Mouse (Mus musculus) heart, postnatal 10 days (tissue): ENCODE results near the gene Cluh. TPM values are rescaled to one million over a fixed set of nuclear protein-coding genes. Genes with fewer than 3 reads are reported as not detected.

Experiments used
- DNase-seq, 2 experiments: peaks; one replicate each; pipeline ENCODE4 v3.0.0; 2021
- intact Hi-C: fragments of 180-260 bp; cut with DNase I; formaldehyde crosslinking; loops from one replicate; pipeline ENCODE4 v1.15.1; 2025
- total RNA-seq, 2 experiments: library from RNA; stranded (reverse); gene quantifications; 2 replicates each; pipeline ENCODE4 v1.2.3; 2021

The Cluh gene
- 100 to 1,000 TPM; 234 to 237 TPM for total RNA-seq

GRCm38 (mm10) chr11:74649095-74649646 is at the start of gene Cluh:
Gene Cluh, plus strand, starts transcription at chr11:74649495.
- intact Hi-C loops = no loop called here

DNA sequence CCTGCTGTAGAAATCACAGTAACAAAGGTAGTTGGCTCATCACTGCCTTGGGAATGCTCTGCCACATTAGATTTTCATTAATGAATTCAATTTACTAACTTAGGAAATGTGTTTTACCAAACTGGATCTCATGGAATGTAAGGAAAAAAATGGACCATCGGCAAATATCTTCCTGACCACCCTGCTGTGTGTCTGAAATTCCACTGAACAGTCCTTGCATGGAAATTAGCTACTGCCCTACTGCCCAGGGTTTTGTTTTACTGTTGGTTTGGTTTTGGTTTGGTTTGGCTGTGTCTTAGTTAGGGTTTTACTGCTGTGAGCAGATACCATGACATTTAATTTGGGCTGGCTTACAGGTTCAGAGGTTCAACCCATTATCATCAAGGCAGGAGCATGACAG is 47.0 kb upstream of the Cluh start:
- DNase-seq = no peak
- intact Hi-C loops = no loop called here

More at GRCm38 (mm10) chr11:74649095-74649646, at the start of gene Cluh:
- DNase-seq = peak; percentile 99

DNA sequence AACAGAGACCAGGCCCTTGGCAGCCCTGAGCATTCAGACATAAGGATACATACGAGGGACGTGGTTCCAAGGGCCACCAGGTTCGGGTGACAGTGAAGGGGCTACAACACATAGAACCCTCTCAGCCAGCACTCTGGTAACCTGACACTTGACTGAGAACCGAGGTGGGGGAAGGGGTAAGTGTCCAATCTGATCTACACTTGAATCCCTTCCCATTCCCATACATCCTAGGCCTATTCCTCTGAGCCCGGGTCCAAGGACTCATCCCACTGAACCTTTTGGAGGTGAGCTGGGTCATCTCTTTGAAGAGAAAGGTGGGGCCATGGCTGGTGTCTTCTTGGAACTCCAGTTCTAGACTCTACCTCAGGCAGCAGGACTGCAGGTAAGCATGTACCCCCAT is 39.2 kb upstream of the Cluh start:
- no peak for DNase-seq
- intact Hi-C loops = no loop called here

DNA sequence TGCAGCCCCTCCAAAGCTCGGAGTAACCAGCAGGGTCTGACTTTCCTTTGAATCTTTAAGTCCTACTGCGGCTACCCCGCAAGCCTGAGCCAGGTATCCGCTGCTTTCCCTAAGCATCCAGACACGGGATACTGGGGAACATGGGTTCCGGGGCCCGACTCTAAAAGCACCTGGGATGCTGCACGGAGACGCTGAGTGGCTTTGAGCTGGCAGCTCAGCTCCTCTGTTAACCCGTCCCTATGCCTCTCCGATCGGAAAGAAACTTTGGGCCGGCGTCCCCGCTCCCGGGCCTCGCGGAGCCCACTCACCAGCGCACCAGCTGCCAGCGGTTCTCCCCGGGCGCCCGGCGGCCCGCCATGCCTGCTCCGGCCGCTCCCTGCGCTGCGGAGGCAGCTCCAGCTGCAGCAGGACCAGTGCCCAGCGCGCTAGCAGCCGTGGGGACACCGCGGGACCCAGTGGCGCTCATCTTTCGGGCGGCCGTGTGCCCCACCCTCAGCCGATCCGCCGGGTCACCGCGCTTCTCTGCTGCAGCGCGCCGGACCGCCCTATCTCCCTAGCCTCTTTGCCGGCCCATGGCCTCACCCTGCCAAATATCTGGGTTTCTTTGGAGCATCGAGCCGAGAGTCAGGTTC is 38.6 kb upstream of the Cluh start, which contains the start of gene Rap1gap2:
TSS of gene Rap1gap2 (minus strand) at position 371 of the 632 bp plus-strand sequence.
- DNase-seq = peak; percentile 16 to 19
- intact Hi-C loops = no loop called here

GRCm38 (mm10) chr11:74611437-74611836 is 37.9 kb upstream of the Cluh start:
- DNase-seq = no peak
- intact Hi-C loops = no loop called here

DNA sequence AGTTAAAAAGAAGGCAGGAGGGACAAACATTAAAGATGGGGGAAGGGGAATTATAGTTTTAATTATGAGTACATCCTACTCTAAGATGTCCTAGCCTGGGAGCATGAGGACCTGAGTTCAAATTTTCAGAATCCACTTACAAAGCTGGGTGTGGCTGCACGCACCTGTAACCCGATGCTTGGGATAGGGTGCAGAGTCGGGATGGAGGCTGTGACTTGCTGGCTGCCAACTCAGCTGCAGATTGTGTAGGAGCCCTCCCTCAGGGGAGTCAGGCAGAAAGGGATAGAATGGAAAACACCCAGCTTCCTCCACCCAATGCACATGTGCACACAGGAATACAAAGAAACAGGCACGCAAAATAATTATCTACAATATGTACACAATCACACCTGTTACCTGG is 35.9 kb upstream of the Cluh start:
- intact Hi-C loops = no loop called here
- DNase-seq = no peak

DNA sequence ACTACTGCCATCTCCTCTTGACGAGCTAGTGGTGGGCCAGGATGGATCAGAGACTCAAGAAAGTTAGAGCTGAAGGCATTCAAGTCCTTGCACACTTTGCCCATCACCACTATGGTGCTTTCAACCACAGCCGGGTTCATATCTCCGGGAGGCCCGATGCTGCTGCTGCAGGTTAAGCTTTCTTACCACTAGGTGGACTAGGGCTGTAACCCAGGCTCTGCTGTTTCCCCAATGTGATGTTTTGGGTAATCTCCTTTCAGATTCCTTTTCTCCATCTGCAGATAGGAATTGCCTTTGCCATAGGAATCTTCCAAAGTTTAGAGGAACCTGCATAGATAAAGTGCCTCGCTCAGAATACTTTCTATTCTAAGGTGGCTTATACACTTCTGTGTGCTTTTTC is 33.7 kb upstream of the Cluh start:
- intact Hi-C loops = no loop called here
- DNase-seq = no peak

GRCm38 (mm10) chr11:74619201-74619955 is 29.9 kb upstream of the Cluh start, which contains the start of gene Ccdc92b:
Gene Ccdc92b, plus strand, starts transcription at chr11:74619605.
- intact Hi-C loops = no loop called here
- DNase-seq = peak; percentile 88 to 89

GRCm38 (mm10) chr11:74619956-74620300 is 29.4 kb upstream of the Cluh start:
- intact Hi-C loops = no loop called here
- no peak for DNase-seq

DNA sequence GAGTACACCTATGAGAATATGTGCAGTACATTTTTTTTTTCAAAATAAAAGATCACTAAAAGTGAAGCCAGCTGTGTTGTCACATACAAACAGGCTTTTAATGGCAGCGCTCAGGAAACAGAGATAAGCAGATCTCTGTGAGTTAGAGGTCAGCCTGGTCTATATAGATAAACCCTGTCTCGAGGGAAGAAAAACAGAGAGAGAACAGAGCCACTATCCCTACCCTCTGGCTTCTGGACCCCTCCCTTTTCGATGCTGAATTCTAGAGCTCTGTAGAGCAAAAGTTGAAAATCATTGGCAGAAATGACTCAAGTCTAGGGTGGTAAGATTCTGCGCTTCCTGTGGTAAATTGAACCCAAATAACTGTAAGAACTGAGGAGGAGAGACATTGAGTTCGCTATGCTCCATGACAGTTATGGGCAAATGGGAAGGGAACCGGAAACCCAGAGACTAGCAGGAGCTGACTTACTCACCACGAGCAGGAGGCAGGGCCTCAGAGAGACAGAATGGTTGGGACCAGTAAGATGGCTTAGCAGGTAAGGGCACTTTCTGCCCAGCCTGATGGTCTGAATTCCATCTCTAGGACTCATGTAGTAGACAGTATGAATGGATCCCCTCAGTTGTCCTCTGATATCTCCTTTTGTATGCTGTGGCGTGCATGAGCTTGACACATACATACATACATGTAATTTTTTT is 27.2 kb upstream of the Cluh start:
- DNase-seq = no peak
- intact Hi-C loops = no loop called here

DNA sequence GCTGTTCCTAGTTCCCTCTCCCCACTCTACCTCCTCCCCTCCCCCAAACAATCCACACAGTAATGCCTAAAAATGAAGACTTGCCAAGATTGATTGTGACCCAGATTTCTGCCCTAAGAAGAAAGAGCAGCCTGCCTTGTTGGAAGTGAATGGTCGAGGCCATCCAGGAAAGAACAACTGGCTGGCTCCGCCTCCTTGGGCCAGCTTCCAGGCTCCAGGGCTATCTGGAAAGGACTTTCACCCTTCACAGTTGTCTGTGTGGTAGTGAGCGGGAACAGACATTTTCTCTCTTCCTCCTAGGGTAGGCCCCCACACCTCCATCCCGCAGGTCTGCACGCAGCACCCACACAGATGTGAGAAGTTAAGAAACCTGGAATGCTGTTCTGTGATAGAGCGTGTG is 25.6 kb upstream of the Cluh start:
- intact Hi-C loops = no loop called here
- no peak for DNase-seq

DNA sequence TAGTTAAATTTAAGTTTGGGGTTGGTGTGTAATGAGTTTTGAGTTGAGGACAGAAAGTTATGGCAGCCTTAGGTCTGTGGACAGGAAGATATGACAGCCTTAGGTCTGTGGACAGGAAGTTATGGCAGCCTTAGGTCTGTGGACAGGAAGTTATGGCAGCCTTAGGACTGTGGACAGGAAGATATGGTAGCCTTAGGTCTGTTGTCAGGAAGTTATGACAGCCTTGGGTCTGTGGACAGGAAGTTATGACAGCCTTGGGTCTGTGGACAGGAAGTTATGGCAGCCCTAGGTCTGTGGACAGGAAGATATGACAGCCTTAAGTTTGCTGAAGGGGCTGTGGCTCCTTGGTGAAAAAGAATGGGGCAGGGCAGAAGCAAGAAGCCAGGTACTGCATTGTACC is 24.0 kb upstream of the Cluh start:
- no peak for DNase-seq
- intact Hi-C loops = no loop called here

DNA sequence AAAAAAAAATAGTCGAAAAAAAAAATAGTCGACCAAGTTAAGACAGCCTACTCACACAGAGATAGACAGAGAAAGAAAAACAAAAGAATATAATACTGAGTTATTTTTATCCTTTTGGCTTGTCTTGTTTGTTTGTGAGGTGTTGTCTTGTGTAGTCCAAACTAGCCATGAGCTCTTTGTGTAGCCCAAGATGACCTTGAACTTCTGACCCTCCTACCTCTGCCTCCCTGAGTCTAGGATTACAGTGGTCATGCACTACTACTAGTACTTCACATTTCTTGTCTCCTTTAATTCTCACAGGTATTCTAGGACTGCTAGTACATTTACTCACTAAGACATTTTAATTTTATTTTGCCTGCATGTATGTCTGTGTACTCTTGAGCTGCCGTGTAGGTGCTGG is 21.8 kb upstream of the Cluh start:
- intact Hi-C loops = no loop called here

GRCm38 (mm10) chr11:74631880-74632789 is 17.2 kb upstream of the Cluh start:
- no peak for DNase-seq
- intact Hi-C loops = no loop called here

More for the DNA sequence above, 21.8 kb upstream of the Cluh start:
- no peak for DNase-seq

GRCm38 (mm10) chr11:74634490-74635275 is 14.6 kb upstream of the Cluh start:
- peak; percentile 76 to 82 for DNase-seq
- intact Hi-C loops = no loop called here

DNA sequence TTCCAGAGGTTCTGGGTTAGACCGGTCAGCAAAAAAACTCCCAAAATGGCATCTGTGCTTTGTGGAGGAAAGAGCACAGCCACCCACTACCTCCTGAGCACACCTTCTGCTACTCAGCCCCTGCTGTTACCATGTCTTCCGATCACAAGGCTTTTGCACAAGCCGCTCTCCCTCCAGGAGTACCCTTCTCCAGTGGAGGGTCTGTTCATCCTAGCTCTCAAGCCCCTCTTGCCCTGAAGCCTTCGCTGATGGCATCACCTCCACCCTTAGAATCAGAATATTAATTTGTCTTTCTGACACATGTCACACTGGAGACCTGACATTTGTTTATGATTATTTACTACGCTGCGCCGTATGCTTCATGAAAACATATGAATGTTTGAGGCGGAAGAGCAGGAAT is 11.8 kb upstream of the Cluh start:
- intact Hi-C loops = no loop called here
- no peak for DNase-seq

GRCm38 (mm10) chr11:74637971-74638790 is 11.1 kb upstream of the Cluh start:
- DNase-seq = peak; percentile 87 to 88
- intact Hi-C loops = loop anchor here (2.0 kb wide), 2 partner anchors 131 to 177 kb away; no protein-coding TSS in a partner anchor

- intact Hi-C loops = loop anchor here (2.0 kb wide), 2 partner anchors 130 to 176 kb away; no protein-coding TSS in a partner anchor
- peak in 1 of 2 experiments; percentile 30 for DNase-seq
These were observed 10.4 kb upstream of the Cluh start for GRCm38 (mm10) chr11:74638791-74639411.
